Mouse (Mus musculus) limb, embryonic 15.5 days (tissue): Measurements from ENCODE around the gene Rnf152. TPM values are rescaled to one million over a fixed set of nuclear protein-coding genes. Genes with fewer than 3 reads are reported as not detected.

ENCODE experiments used
- ATAC-seq: fragments of 200-750 bp; cut with Nextera tagmentation; 2 replicates; pipeline ENCODE4 v1.8.0; 2017; ENCODE audit warnings: low read depth, moderate TSS enrichment; ENCODE audit not compliant: insufficient number of reproducible peaks, low FRiP score, low TSS enrichment
- H3K27ac ChIP-seq: fragments of 300-500 bp; sonication (generic); 2 replicates; pipeline ENCODE4 v1.5.1; 2015; ENCODE audit warnings: moderate library complexity, mild to moderate bottlenecking, inconsistent platforms
- H3K27me3 ChIP-seq: fragments of 300-500 bp; sonication (generic); 2 replicates; pipeline ENCODE4 v1.6.1; 2015; ENCODE audit warnings: inconsistent platforms
- H3K36me3 ChIP-seq: fragments of 300-500 bp; sonication (generic); 2 replicates; pipeline ENCODE4 v1.6.1; 2015; ENCODE audit warnings: inconsistent platforms
- H3K4me1 ChIP-seq: fragments of 300-500 bp; sonication (generic); 2 replicates; pipeline ENCODE4 v1.6.1; 2015; ENCODE audit warnings: inconsistent platforms
- H3K4me2 ChIP-seq: fragments of 300-500 bp; sonication (generic); 2 replicates; pipeline ENCODE4 v1.6.1; 2015; ENCODE audit warnings: mild to moderate bottlenecking, inconsistent platforms
- H3K4me3 ChIP-seq: fragments of 300-500 bp; sonication (generic); 2 replicates; pipeline ENCODE4 v1.5.1; 2015; ENCODE audit warnings: mild to moderate bottlenecking, inconsistent platforms
- H3K9ac ChIP-seq: fragments of 300-500 bp; sonication (generic); 2 replicates; pipeline ENCODE4 v1.6.1; 2015; ENCODE audit warnings: inconsistent platforms
- H3K9me3 ChIP-seq: fragments of 300-500 bp; sonication (generic); 2 replicates; pipeline ENCODE4 v1.6.1; 2016; ENCODE audit warnings: inconsistent platforms
- WGBS: fragments of 180-500 bp; shearing (Covaris S2); methylation state at CpG from one replicate; pipeline ENCODE4 v1.1.7; 2015; 5-methylcytosine and 5-hydroxymethylcytosine counted together
- polyA plus RNA-seq: library from polyadenylated mRNA; unstranded; fragments of >200 nt; fragmentation: Nextera tagmentation; extraction: Ambion mirVana; gene quantifications from 2 replicates; pipeline ENCODE4 v1.2.1, GENCODE M21; 2015

The Rnf152 gene
- polyA plus RNA-seq, 1 experiment from 2014 or later = 1.3 TPM

- Histone ChIP-seq H3K4me2 (no peak overlapping the region), H3K9me3 (no peaks in the 10 kb centered on the region), H3K4me3 (no peak overlapping the region), H3K27ac (no peak overlapping the region), H3K9ac (no peak overlapping the region), H3K27me3 (no peaks in the 10 kb centered on the region), H3K36me3 (no peaks in the 10 kb centered on the region), H3K4me1 (0 out of 2 replicates have a peak, but pooled peaks cover 2% of the 10 kb centered on the region)
- no peak for ATAC-seq
- 72% methylated on average over 9 of the region's 9 CpGs for WGBS
Observed at GRCm38 (mm10) chr1:105301764-105302163, 54.7 kb downstream of the Rnf152 start.

GRCm38 (mm10) chr1:105291859-105292258 lies 64.7 kb downstream of the Rnf152 start:
- Histone ChIP-seq H3K4me1 (no peaks in the 10 kb centered on the region), H3K27me3 (no peaks in the 10 kb centered on the region), H3K9me3 (no peaks in the 10 kb centered on the region), H3K36me3 (no peaks in the 10 kb centered on the region), H3K9ac (no peak overlapping the region), H3K27ac (no peak overlapping the region), H3K4me3 (no peak overlapping the region), H3K4me2 (no peak overlapping the region)
- WGBS = 98% methylated on average over 2 of the region's 2 CpGs
- no peak for ATAC-seq

- H3K9me3 ChIP-seq = no peaks in the 10 kb centered on the region
- H3K4me3 ChIP-seq = no peak overlapping the region
- H3K27me3 ChIP-seq = no peaks in the 10 kb centered on the region
- H3K27ac ChIP-seq = no peak overlapping the region
- no peak for ATAC-seq
- no peaks in the 10 kb centered on the region for H3K36me3 ChIP-seq
- H3K4me1 ChIP-seq = no peaks in the 10 kb centered on the region
- WGBS = 70% methylated on average over 4 of the region's 4 CpGs
- H3K4me2 ChIP-seq = no peak overlapping the region
- no peak overlapping the region for H3K9ac ChIP-seq
Observed at GRCm38 (mm10) chr1:105287536-105287935, 69.0 kb downstream of the Rnf152 start.

DNA sequence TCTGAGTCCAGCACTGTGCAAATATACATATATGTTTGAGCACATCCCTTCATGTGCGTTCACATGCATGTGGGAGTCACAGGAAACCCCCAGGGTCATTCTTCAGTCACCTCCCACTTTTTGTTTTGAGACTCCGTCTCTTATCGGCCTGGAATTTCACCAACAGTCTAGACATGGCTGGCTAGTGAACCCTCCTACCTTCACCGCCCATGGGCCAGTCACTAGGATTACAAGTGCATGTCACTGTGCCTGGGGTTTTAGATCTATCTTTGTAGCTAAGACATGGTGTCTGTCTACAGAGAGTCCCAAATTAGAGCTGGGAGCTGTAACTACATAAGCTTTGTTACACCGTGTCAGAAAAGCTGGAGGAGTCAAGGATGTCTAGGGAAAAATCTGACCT lies 69.6 kb downstream of the Rnf152 start:
- Histone ChIP-seq H3K4me2 (no peak overlapping the region), H3K27ac (no peak overlapping the region), H3K36me3 (no peaks in the 10 kb centered on the region), H3K9me3 (no peaks in the 10 kb centered on the region), H3K9ac (no peak overlapping the region), H3K4me1 (no peaks in the 10 kb centered on the region), H3K4me3 (no peak overlapping the region), H3K27me3 (no peaks in the 10 kb centered on the region)
- WGBS = 84% methylated on average over 5 of the region's 5 CpGs
- ATAC-seq = no peak

DNA sequence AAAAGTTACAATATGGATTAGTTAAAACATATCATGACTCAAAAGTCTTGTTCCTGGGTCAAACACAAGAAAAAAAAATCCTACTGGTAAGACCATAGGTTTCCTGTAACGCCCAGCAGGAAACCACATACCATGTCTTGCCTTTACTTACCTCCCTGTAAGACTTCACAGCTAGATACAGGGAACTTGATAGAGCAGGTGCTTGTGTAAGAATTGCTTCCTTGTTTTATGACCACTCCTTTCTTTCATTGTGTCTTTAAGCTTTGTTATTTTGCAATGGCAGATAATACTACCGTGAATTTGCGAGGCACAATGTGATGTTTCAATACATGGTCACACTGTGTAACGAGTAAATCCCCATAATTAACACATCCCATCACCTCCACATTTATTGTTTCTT lies 71.5 kb downstream of the Rnf152 start:
- no peak overlapping the region for H3K27ac ChIP-seq
- no peak for ATAC-seq
- no peak overlapping the region for H3K4me2 ChIP-seq
- 87% methylated on average over 4 of the region's 4 CpGs for whole genome bisulfite sequencing
- no peak overlapping the region for H3K4me3 ChIP-seq
- H3K27me3 ChIP-seq = no peaks in the 10 kb centered on the region
- H3K9me3 ChIP-seq = no peaks in the 10 kb centered on the region
- no peaks in the 10 kb centered on the region for H3K36me3 ChIP-seq
- no peak overlapping the region for H3K9ac ChIP-seq
- no peaks in the 10 kb centered on the region for H3K4me1 ChIP-seq

DNA sequence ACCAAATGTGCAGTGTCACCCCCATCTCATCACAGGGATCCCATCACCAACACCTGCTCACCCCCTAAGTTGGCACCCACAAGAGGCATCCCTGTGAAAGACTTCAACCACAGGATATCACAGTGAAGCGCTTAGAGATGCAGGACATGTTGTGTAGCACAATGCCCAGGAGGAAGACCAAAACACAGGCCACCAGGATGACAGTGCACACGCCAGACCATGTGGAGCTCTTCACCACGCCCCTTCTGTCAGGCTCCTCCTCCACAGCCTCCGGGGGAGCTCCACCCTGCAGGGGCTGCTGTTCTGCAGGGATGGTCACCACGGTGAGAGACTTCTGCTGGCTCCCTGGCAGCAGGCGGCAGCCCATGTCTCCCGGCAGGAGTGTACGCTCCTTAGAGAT lies 72.4 kb downstream of the Rnf152 start:
- H3K4me1 ChIP-seq = no peaks in the 10 kb centered on the region
- 71% methylated on average over 8 of the region's 8 CpGs for WGBS
- no peak overlapping the region for H3K4me2 ChIP-seq
- no peaks in the 10 kb centered on the region for H3K9me3 ChIP-seq
- no peak overlapping the region for H3K27ac ChIP-seq
- H3K4me3 ChIP-seq = no peak overlapping the region
- no peak for ATAC-seq
- H3K9ac ChIP-seq = no peak overlapping the region
- no peaks in the 10 kb centered on the region for H3K36me3 ChIP-seq
- no peaks in the 10 kb centered on the region for H3K27me3 ChIP-seq

DNA sequence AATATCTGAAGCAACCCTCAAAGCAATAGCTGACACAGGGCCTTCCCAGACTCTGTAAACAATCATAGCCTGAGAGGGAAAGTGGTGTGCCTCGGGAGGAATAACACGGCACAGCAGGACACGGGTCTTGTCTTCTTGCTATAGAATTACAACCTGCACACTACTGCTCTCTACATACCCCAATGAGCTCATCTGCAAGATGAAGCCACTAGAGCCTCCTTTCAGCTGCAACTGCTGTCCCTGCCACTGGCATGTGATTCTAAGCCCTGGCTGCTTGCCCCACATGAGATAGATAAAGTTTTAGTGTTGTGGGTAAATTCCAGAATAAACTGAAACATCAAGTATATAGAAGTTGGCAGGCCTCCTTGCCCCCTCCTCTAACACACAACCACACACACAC lies 75.2 kb downstream of the Rnf152 start:
- Histone ChIP-seq H3K27ac (no peak overlapping the region), H3K9me3 (no peaks in the 10 kb centered on the region), H3K9ac (no peak overlapping the region), H3K4me2 (no peak overlapping the region), H3K4me3 (no peak overlapping the region), H3K36me3 (no peaks in the 10 kb centered on the region), H3K4me1 (no peaks in the 10 kb centered on the region), H3K27me3 (no peaks in the 10 kb centered on the region)
- WGBS = 34% methylated on average over 3 of the region's 3 CpGs
- no peak for ATAC-seq

- ATAC-seq = no peak
- Histone ChIP-seq H3K4me3 (no peak overlapping the region), H3K4me1 (no peaks in the 10 kb centered on the region), H3K27me3 (no peaks in the 10 kb centered on the region), H3K36me3 (no peaks in the 10 kb centered on the region), H3K9ac (no peak overlapping the region), H3K27ac (no peak overlapping the region), H3K9me3 (no peaks in the 10 kb centered on the region), H3K4me2 (no peak overlapping the region)
- 29% methylated on average over 2 of the region's 2 CpGs for WGBS
Observed at GRCm38 (mm10) chr1:105280160-105280559, 76.3 kb downstream of the Rnf152 start.

DNA sequence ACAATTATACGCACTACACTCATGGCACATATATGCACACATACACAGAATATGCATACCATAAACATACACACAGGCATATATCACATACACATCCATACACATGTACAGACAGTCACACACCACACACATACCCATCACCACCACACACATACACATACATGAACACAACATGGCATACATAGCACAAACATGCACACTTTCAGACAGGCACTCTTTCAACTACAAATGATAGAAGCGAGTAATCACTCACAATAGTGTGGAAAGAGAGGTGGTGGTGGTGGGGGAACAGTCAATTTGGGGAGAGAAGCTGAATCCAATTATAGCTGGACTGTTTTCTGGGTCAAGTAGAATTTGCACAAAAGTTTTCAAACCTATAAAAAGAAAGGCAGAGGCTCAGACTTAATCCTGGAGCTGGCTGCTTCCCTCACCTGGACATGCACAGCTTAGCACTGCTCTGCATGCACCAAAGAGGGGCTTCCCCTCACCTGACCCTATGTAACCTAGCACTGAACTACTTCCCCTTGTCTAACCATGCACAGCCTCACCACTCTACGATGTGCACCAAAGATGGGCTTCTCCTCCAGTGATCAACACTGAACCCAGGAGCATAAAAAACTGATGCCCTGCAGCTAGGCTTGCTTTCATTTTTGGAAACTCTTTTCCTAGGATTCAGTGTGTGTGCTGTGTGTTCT lies 81.9 kb downstream of the Rnf152 start:
- H3K27ac ChIP-seq = no peak overlapping the region
- no peak overlapping the region for H3K9ac ChIP-seq
- H3K4me2 ChIP-seq = no peak overlapping the region
- no peak for ATAC-seq
- H3K27me3 ChIP-seq = no peaks in the 10 kb centered on the region
- no peaks in the 10 kb centered on the region for H3K9me3 ChIP-seq
- 85% methylated on average over 3 of the region's 3 CpGs for WGBS
- no peaks in the 10 kb centered on the region for H3K4me1 ChIP-seq
- H3K4me3 ChIP-seq = no peak overlapping the region
- no peaks in the 10 kb centered on the region for H3K36me3 ChIP-seq

DNA sequence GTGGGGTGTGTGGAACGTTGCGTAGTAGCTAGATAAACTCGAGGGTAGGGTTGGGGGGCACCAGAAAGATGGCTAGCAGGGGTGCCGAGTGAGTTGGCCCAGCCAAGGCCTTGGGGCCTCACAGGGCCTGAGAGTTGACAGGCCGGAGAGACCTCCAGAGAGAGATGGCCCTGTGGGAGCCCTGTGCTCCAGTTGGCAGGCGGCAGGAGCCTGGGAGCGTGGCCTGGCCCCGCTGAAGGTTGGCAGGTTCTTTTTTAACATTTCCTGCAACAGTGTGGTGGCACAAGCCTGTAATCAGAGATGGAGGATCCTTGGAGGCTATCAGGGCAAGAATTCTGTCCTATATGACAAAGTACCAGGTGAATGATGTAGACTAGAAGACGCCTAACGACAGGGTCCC lies 85.4 kb downstream of the Rnf152 start:
- Histone ChIP-seq H3K9ac (no peak overlapping the region), H3K4me2 (no peak overlapping the region), H3K4me3 (no peak overlapping the region), H3K27ac (no peak overlapping the region), H3K27me3 (no peaks in the 10 kb centered on the region), H3K36me3 (no peaks in the 10 kb centered on the region), H3K9me3 (no peaks in the 10 kb centered on the region), H3K4me1 (no peaks in the 10 kb centered on the region)
- 81% methylated on average over 10 of the region's 10 CpGs for WGBS
- ATAC-seq = no peak

DNA sequence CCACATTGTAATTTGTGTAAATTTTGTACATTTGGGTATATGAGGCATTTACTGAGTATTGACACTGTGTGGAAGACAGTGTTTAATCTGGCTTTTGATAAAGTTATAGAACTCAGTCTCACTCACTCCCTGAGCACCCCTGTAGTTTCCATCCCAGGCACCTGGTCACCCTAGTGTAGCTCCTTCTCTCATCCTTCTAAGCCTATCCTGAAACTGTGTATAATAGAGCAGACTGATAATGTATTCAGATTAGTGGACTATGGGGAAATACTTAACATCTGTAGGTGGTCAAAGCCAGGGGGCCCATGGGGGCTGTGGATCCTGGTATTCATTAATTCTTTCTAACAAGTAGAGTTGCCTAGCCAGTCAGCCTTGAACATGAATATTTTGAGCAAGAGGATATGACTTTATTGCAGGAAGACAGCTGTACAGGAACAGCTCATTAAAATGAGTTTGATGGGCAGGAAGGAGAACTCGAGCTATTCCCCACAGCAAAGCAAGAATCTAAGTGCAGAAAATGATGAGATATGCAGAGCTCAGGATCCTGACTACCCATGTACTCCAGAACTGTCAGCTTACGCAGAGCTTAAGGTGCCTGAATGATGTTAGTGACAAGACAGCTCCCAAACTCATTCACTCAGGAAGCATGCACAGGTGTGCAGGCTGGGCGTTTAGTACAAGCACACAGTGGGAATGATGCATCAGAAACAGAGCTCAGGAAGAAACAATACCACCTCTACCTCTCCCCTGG lies 93.1 kb downstream of the Rnf152 start:
- 0 out of 2 replicates have a peak, but pooled peaks cover 3% of the 10 kb centered on the region for H3K4me1 ChIP-seq
- no peak for ATAC-seq
- no peaks in the 10 kb centered on the region for H3K36me3 ChIP-seq
- no peak overlapping the region for H3K4me3 ChIP-seq
- H3K27me3 ChIP-seq = no peaks in the 10 kb centered on the region
- H3K4me2 ChIP-seq = no peak overlapping the region
- no peaks in the 10 kb centered on the region for H3K9me3 ChIP-seq
- H3K9ac ChIP-seq = no peak overlapping the region
- 38% methylated on average over 3 of the region's 3 CpGs for WGBS
- no peak overlapping the region for H3K27ac ChIP-seq

- no peak overlapping the region for H3K9ac ChIP-seq
- H3K4me3 ChIP-seq = no peak overlapping the region
- WGBS = 86% methylated on average over 5 of the region's 5 CpGs
- no peaks in the 10 kb centered on the region for H3K36me3 ChIP-seq
- no peak overlapping the region for H3K4me2 ChIP-seq
- 0 out of 2 replicates have a peak, but pooled peaks cover 3% of the 10 kb centered on the region for H3K4me1 ChIP-seq
- H3K9me3 ChIP-seq = no peaks in the 10 kb centered on the region
- no peak overlapping the region for H3K27ac ChIP-seq
- ATAC-seq = no peak
- no peaks in the 10 kb centered on the region for H3K27me3 ChIP-seq
Observed at GRCm38 (mm10) chr1:105260200-105260599, 96.3 kb downstream of the Rnf152 start.
